Mouse (Mus musculus): ENCODE measurements around the gene Trappc4. TPM values are rescaled to one million over a fixed set of nuclear protein-coding genes. Genes with fewer than 3 reads are reported as not detected.
"Not testable (repeated sequence)": the region's sequence is repeated elsewhere in the genome, so short reads cannot be mapped to it uniquely, and the experiment has no call there.

Trappc4 gene
- polyA plus RNA-seq, 1 experiment from 2014 or later = 42.8 TPM

GRCm38 (mm10) chr9:44423576-44423975 lies 16.2 kb upstream of the Trappc4 start:
- no peaks in the 10 kb centered on the region for H3K9me3 ChIP-seq (replicated peaks; ENCODE audit: control insufficient read depth, low read length)
- no peak overlapping the region for H3K4me2 ChIP-seq (ENCODE audit: low read depth, low read length)
- WGBS (ENCODE audit: insufficient replicate concordance) = 67% methylated on average over 4 of the region's 4 CpGs
- no peak overlapping the region for H3K9ac ChIP-seq (ENCODE audit: low read depth, low read length)
- peaks cover 2% of the 10 kb centered on the region; the same call in 1 of the 2 replicates for H3K4me1 ChIP-seq (ENCODE audit: control insufficient read depth, low read depth, low read length)
- no peaks in the 10 kb centered on the region for H3K36me3 ChIP-seq (ENCODE audit: control insufficient read depth, insufficient read depth)
- H3K4me3 ChIP-seq (ENCODE audit: low read depth, low read length) = no peak overlapping the region
- H3K27me3 ChIP-seq (ENCODE audit: control insufficient read depth, insufficient read depth, low read depth, low read length) = no peaks in the 10 kb centered on the region
- H3K27ac ChIP-seq (ENCODE audit: low read length) = no peak overlapping the region
- ATAC-seq (ENCODE audit: low read depth) = no peak

DNA sequence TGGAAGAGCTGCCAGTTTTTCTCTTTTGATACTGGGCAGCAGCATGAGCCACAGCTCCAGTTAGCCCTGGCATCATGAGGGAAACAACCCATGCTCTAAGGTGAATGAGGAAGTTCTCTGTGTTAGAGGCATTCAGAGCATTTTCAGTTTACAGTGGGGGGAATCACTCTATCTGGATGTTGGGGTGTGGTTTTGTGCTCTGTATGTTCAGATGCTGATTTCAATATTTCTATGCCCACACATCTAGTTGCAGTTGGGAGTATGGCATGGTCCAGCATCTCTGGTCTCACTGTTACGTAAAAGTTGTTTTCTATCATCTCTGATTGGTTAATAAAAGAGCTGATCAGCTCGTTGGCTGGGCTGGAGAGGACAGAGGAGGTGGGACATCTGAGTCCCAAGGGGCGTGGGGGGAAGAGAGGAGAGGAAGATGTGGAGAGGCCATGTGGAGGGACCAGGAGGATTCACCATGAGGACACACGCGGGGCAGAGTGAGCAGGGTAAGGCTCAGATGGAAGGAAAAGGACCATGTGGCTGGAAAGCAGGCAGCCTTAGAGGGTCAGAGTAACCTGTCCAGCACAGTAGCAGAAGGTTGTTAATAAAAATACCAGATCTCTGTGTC lies 13.0 kb upstream of the Trappc4 start:
- H3K9me3 ChIP-seq (replicated peaks; ENCODE audit: control insufficient read depth, low read length) = no peaks in the 10 kb centered on the region
- H3K4me1 ChIP-seq (ENCODE audit: control insufficient read depth, low read depth, low read length) = peaks cover 12% of the 10 kb centered on the region
- WGBS (ENCODE audit: insufficient replicate concordance) = 49% methylated on average over 5 of the region's 5 CpGs
- H3K27me3 ChIP-seq (ENCODE audit: control insufficient read depth, insufficient read depth, low read depth, low read length) = no peaks in the 10 kb centered on the region
- ATAC-seq (ENCODE audit: low read depth) = no peak
- no peak overlapping the region for H3K9ac ChIP-seq (ENCODE audit: low read depth, low read length)
- H3K4me2 ChIP-seq (ENCODE audit: low read depth, low read length) = no peak overlapping the region
- no peak overlapping the region for H3K27ac ChIP-seq (ENCODE audit: low read length)
- H3K36me3 ChIP-seq (ENCODE audit: control insufficient read depth, insufficient read depth) = peaks cover 5% of the 10 kb centered on the region; the same call in 1 of the 2 replicates
- H3K4me3 ChIP-seq (ENCODE audit: low read depth, low read length) = no peak overlapping the region

- H3K27me3 ChIP-seq (ENCODE audit: control insufficient read depth, insufficient read depth, low read depth, low read length); H3K4me3 ChIP-seq (ENCODE audit: low read depth, low read length); H3K4me2 ChIP-seq (ENCODE audit: low read depth, low read length); H3K9ac ChIP-seq (ENCODE audit: low read depth, low read length); ATAC-seq (ENCODE audit: low read depth); H3K36me3 ChIP-seq (ENCODE audit: control insufficient read depth, insufficient read depth); H3K9me3 ChIP-seq (replicated peaks; ENCODE audit: control insufficient read depth, low read length); H3K27ac ChIP-seq (ENCODE audit: low read length): not testable (repeated sequence)
- peaks cover 12% of the 10 kb centered on the region for H3K4me1 ChIP-seq (ENCODE audit: control insufficient read depth, low read depth, low read length)
- 74% methylated on average over 9 of the region's 9 CpGs for WGBS (ENCODE audit: insufficient replicate concordance)
Measured at GRCm38 (mm10) chr9:44419730-44420129, 12.3 kb upstream of the Trappc4 start.

DNA sequence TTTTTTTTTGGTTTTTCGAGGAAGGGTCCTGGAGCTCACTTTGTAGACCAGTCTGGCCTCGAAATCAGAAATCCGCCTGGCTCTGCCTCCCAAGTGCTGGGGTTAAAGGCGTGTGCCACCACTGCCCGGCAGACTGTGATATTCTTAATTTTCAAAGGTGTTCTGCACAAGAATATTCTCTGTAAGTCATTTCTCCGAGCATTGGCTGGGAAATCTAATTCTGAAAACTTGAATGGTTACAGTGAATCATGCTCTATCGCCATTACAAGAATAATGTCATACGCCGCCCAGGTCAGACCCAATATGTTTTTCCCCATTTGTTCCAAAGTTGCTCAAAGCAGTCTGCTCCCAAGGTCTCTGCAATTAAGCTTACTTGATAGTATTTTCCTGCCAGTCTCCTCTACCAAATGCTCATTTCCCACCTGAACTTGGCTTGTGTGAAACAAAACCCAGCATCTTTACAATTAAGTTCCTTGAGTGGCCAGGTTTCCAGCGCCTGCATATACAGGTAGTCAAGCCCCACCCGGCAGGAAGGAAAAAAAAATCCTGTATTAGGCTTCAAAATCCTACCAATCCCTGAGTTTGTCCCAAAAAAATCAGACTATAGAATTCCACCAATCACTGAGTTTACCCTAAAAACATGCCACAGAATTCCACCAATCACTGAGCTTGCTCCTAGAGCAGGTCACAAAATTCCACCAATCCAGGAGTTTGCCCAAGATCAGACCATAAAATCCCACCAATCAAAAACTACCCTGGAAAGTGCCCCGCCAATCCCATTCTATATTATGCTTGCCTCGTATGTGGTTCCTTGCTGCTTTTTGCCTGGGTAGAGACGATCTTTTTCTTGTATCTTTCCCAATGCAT lies 11.4 kb upstream of the Trappc4 start, which contains the start of gene Ccdc84:
Gene Ccdc84 (minus strand): TSS at position 51 of the 867 bp plus-strand sequence.
- Histone ChIP-seq H3K27me3 (ENCODE audit: control insufficient read depth, insufficient read depth, low read depth, low read length) (no peaks in the 10 kb centered on the region), H3K4me3 (ENCODE audit: low read depth, low read length) (peak within 1 kb of the TSS; percentile 90), H3K4me2 (ENCODE audit: low read depth, low read length) (peak within 1 kb of the TSS; percentile 91), H3K36me3 (ENCODE audit: control insufficient read depth, insufficient read depth) (peaks cover 9% of the 10 kb centered on the region; the same call in 1 of the 2 replicates), H3K27ac (ENCODE audit: low read length) (peak within 1 kb of the TSS; percentile 76), H3K9ac (ENCODE audit: low read depth, low read length) (peak within 1 kb of the TSS; percentile 90), H3K4me1 (ENCODE audit: control insufficient read depth, low read depth, low read length) (peaks cover 12% of the 10 kb centered on the region), H3K9me3 (replicated peaks; ENCODE audit: control insufficient read depth, low read length) (no peaks in the 10 kb centered on the region)
- WGBS (ENCODE audit: insufficient replicate concordance) = 70% methylated on average over 14 of the region's 14 CpGs
- no peak for ATAC-seq (ENCODE audit: low read depth)

DNA sequence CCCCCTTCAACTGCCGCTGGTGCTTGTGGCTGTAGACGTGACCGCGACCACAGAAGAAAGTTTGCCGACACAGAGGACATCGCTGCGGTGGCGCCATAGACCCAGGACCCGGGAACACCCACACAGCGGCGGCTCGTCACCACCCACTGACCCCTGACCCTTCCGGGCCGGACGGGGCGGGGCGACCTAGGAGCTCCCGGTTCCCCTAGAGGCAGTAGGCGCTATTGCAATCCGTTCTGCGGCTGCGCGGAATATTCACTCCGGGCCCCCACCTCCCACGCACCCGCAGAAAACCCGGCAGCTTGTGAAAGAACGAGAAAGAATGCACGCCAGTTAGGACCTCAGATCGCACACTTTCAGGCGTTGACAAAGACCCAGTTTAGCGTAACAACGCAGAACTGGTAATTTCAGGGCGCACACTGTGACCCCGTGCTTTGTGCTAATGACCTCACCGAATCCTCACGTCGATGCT lies 10.5 kb upstream of the Trappc4 start:
- WGBS (ENCODE audit: insufficient replicate concordance) = under 1% methylated on average over 38 of the region's 38 CpGs
- Histone ChIP-seq H3K27me3 (ENCODE audit: control insufficient read depth, insufficient read depth, low read depth, low read length) (no peaks in the 10 kb centered on the region), H3K9ac (ENCODE audit: low read depth, low read length) (peak overlapping the region; percentile 90), H3K27ac (ENCODE audit: low read length) (peak overlapping the region; percentile 76), H3K4me2 (ENCODE audit: low read depth, low read length) (peak overlapping the region; percentile 91), H3K9me3 (replicated peaks; ENCODE audit: control insufficient read depth, low read length) (no peaks in the 10 kb centered on the region), H3K4me1 (ENCODE audit: control insufficient read depth, low read depth, low read length) (peaks cover 12% of the 10 kb centered on the region), H3K4me3 (ENCODE audit: low read depth, low read length) (peak overlapping the region; percentile 90), H3K36me3 (ENCODE audit: control insufficient read depth, insufficient read depth) (peaks cover 14% of the 10 kb centered on the region)
- peak; percentile 99 for ATAC-seq (ENCODE audit: low read depth)

- peak overlapping the region; percentile 76 for H3K27ac ChIP-seq (ENCODE audit: low read length)
- 3% methylated on average over 26 of the region's 26 CpGs for WGBS (ENCODE audit: insufficient replicate concordance)
- ATAC-seq (ENCODE audit: low read depth) = peak; percentile 65
- no peaks in the 10 kb centered on the region for H3K9me3 ChIP-seq (replicated peaks; ENCODE audit: control insufficient read depth, low read length)
- peak overlapping the region; percentile 90 for H3K4me3 ChIP-seq (ENCODE audit: low read depth, low read length)
- H3K27me3 ChIP-seq (ENCODE audit: control insufficient read depth, insufficient read depth, low read depth, low read length) = no peaks in the 10 kb centered on the region
- peak overlapping the region; percentile 91 for H3K4me2 ChIP-seq (ENCODE audit: low read depth, low read length)
- peak overlapping the region; percentile 90 for H3K9ac ChIP-seq (ENCODE audit: low read depth, low read length)
- H3K36me3 ChIP-seq (ENCODE audit: control insufficient read depth, insufficient read depth) = peaks cover 18% of the 10 kb centered on the region
- peaks cover 12% of the 10 kb centered on the region for H3K4me1 ChIP-seq (ENCODE audit: control insufficient read depth, low read depth, low read length)
Measured at GRCm38 (mm10) chr9:44417156-44417891, 9.9 kb upstream of the Trappc4 start.

DNA sequence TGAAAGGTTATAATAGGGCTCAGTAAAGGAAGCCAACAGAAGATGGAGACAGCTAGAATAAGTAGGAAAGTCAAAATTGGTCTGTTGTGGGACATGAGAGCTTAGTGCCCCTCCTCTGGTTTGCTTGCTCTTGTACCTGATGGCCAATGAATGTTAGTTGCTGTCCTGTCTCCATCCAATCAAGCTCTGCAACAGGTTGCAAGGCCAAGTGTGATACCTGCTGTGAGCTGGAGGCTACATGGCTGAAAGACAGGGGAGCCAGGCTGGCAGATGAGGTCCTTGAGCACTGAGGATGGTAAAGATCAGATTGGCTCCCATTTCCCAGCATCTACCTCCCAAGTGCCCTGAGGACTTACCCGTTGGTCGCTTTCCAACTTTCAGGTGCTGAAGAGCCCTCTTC lies 5.4 kb upstream of the Trappc4 start:
- 74% methylated on average over 2 of the region's 2 CpGs for WGBS (ENCODE audit: insufficient replicate concordance)
- H3K4me1 ChIP-seq (ENCODE audit: control insufficient read depth, low read depth, low read length) = peaks cover 34% of the 10 kb centered on the region
- peaks cover 43% of the 10 kb centered on the region for H3K36me3 ChIP-seq (ENCODE audit: control insufficient read depth, insufficient read depth)

GRCm38 (mm10) chr9:44412306-44412705 lies 4.9 kb upstream of the Trappc4 start:
- Histone ChIP-seq H3K9me3 (replicated peaks; ENCODE audit: control insufficient read depth, low read length) (no peaks in the 10 kb centered on the region), H3K27me3 (ENCODE audit: control insufficient read depth, insufficient read depth, low read depth, low read length) (no peaks in the 10 kb centered on the region), H3K9ac (ENCODE audit: low read depth, low read length) (no peak overlapping the region), H3K27ac (ENCODE audit: low read length) (peak overlapping the region; percentile 12; the same call in 1 of the 2 replicates), H3K36me3 (ENCODE audit: control insufficient read depth, insufficient read depth) (peaks cover 43% of the 10 kb centered on the region), H3K4me2 (ENCODE audit: low read depth, low read length) (no peak overlapping the region), H3K4me3 (ENCODE audit: low read depth, low read length) (no peak overlapping the region), H3K4me1 (ENCODE audit: control insufficient read depth, low read depth, low read length) (peaks cover 34% of the 10 kb centered on the region)
- no peak for ATAC-seq (ENCODE audit: low read depth)
- WGBS (ENCODE audit: insufficient replicate concordance) = 24% methylated on average over 4 of the region's 4 CpGs

More for the DNA sequence above, 5.4 kb upstream of the Trappc4 start:
- Histone ChIP-seq H3K27ac (ENCODE audit: low read length) (peak overlapping the region; percentile 12; the same call in 1 of the 2 replicates), H3K9ac (ENCODE audit: low read depth, low read length) (no peak overlapping the region), H3K4me3 (ENCODE audit: low read depth, low read length) (no peak overlapping the region), H3K9me3 (replicated peaks; ENCODE audit: control insufficient read depth, low read length) (no peaks in the 10 kb centered on the region), H3K27me3 (ENCODE audit: control insufficient read depth, insufficient read depth, low read depth, low read length) (no peaks in the 10 kb centered on the region), H3K4me2 (ENCODE audit: low read depth, low read length) (no peak overlapping the region)
- ATAC-seq (ENCODE audit: low read depth) = no peak

All from liver, embryonic 16.5 days (tissue).